Mouse (Mus musculus): Measurements from ENCODE around the gene Kcnip2. TPM values are rescaled to one million over a fixed set of nuclear protein-coding genes. Genes with fewer than 3 reads are reported as not detected.
A peak's percentile ranks its signal among the peaks of the same experiment; 100 is the strongest.

Kcnip2 gene
- polyA plus RNA-seq, 1 experiment from 2014 or later, result 3.9 TPM

GRCm38 (mm10) chr19:45781676-45782075, 34.2 kb downstream of the Kcnip2 start:
- peaks cover 24% of the 10 kb centered on the region for H3K4me1 ChIP-seq (ENCODE audit: control insufficient read depth, insufficient read depth, low read length)
- H3K4me3 ChIP-seq (replicated peaks; ENCODE audit: low read depth, low read length), result peak overlapping the region; percentile 100
- ATAC-seq (ENCODE audit: low FRiP score, low TSS enrichment), result no peak
- no peaks in the 10 kb centered on the region for H3K9me3 ChIP-seq (ENCODE audit: control insufficient read depth, low read length)
- H3K27me3 ChIP-seq (ENCODE audit: control insufficient read depth, insufficient read depth, low read length), result no peaks in the 10 kb centered on the region
- peak overlapping the region; percentile 58 for H3K4me2 ChIP-seq (ENCODE audit: low read length)
- H3K9ac ChIP-seq (replicated peaks; ENCODE audit: low read length), result no peak overlapping the region; the same call in 1 of the 2 replicates
- DNase-seq, result no peak
- no peak overlapping the region for H3K27ac ChIP-seq (replicated peaks; ENCODE audit: low read depth, low read length)
- peaks cover 29% of the 10 kb centered on the region for H3K36me3 ChIP-seq (ENCODE audit: control insufficient read depth, insufficient read depth, low read length)
- 59% methylated on average over 8 of the region's 8 CpGs for WGBS

- Histone ChIP-seq H3K27me3 (ENCODE audit: control insufficient read depth, insufficient read depth, low read length) (no peaks in the 10 kb centered on the region), H3K4me2 (ENCODE audit: low read length) (peak overlapping the region; percentile 58), H3K4me1 (ENCODE audit: control insufficient read depth, insufficient read depth, low read length) (peaks cover 24% of the 10 kb centered on the region), H3K9me3 (ENCODE audit: control insufficient read depth, low read length) (no peaks in the 10 kb centered on the region), H3K36me3 (ENCODE audit: control insufficient read depth, insufficient read depth, low read length) (peaks cover 42% of the 10 kb centered on the region), H3K4me3 (replicated peaks; ENCODE audit: low read depth, low read length) (peak overlapping the region; percentile 100; the same call in 1 of the 2 replicates), H3K27ac (replicated peaks; ENCODE audit: low read depth, low read length) (no peak overlapping the region), H3K9ac (replicated peaks; ENCODE audit: low read length) (0 out of 2 replicates have a peak overlapping the region, but pooled peaks have one; percentile 12)
- no peak for DNase-seq
- 86% methylated on average over 13 of the region's 13 CpGs for WGBS
- no peak for ATAC-seq (ENCODE audit: low FRiP score, low TSS enrichment)
Observed at GRCm38 (mm10) chr19:45780350-45780915, 35.4 kb downstream of the Kcnip2 start.

- Histone ChIP-seq H3K4me1 (ENCODE audit: control insufficient read depth, insufficient read depth, low read length) (peaks cover 6% of the 10 kb centered on the region), H3K9ac (replicated peaks; ENCODE audit: low read length) (no peak overlapping the region), H3K36me3 (ENCODE audit: control insufficient read depth, insufficient read depth, low read length) (peaks cover 87% of the 10 kb centered on the region), H3K4me3 (replicated peaks; ENCODE audit: low read depth, low read length) (no peak overlapping the region), H3K27ac (replicated peaks; ENCODE audit: low read depth, low read length) (no peak overlapping the region), H3K27me3 (ENCODE audit: control insufficient read depth, insufficient read depth, low read length) (no peaks in the 10 kb centered on the region), H3K4me2 (ENCODE audit: low read length) (no peak overlapping the region), H3K9me3 (ENCODE audit: control insufficient read depth, low read length) (no peaks in the 10 kb centered on the region)
- no peak for ATAC-seq (ENCODE audit: low FRiP score, low TSS enrichment)
- DNase-seq, result no peak
- 83% methylated on average over 2 of the region's 2 CpGs for WGBS
Observed at GRCm38 (mm10) chr19:45775486-45775885, 40.4 kb downstream of the Kcnip2 start.

GRCm38 (mm10) chr19:45771501-45771900, 44.4 kb downstream of the Kcnip2 start:
- Histone ChIP-seq H3K36me3 (ENCODE audit: control insufficient read depth, insufficient read depth, low read length) (peaks cover 94% of the 10 kb centered on the region), H3K4me2 (ENCODE audit: low read length) (no peak overlapping the region), H3K27ac (replicated peaks; ENCODE audit: low read depth, low read length) (no peak overlapping the region), H3K27me3 (ENCODE audit: control insufficient read depth, insufficient read depth, low read length) (no peaks in the 10 kb centered on the region), H3K9ac (replicated peaks; ENCODE audit: low read length) (no peak overlapping the region), H3K9me3 (ENCODE audit: control insufficient read depth, low read length) (no peaks in the 10 kb centered on the region), H3K4me3 (replicated peaks; ENCODE audit: low read depth, low read length) (no peak overlapping the region), H3K4me1 (ENCODE audit: control insufficient read depth, insufficient read depth, low read length) (no peaks in the 10 kb centered on the region)
- DNase-seq (no peak), ATAC-seq (ENCODE audit: low FRiP score, low TSS enrichment) (no peak)
- WGBS, result 97% methylated on average over 5 of the region's 5 CpGs

- no peak overlapping the region for H3K4me3 ChIP-seq (replicated peaks; ENCODE audit: low read depth, low read length)
- H3K36me3 ChIP-seq (ENCODE audit: control insufficient read depth, insufficient read depth, low read length), result peaks cover 95% of the 10 kb centered on the region
- no peak for ATAC-seq (ENCODE audit: low FRiP score, low TSS enrichment)
- WGBS, result 97% methylated on average over 3 of the region's 3 CpGs
- H3K4me2 ChIP-seq (ENCODE audit: low read length), result no peak overlapping the region
- H3K27ac ChIP-seq (replicated peaks; ENCODE audit: low read depth, low read length), result no peak overlapping the region
- H3K9ac ChIP-seq (replicated peaks; ENCODE audit: low read length), result no peak overlapping the region
- DNase-seq, result no peak
- no peaks in the 10 kb centered on the region for H3K9me3 ChIP-seq (ENCODE audit: control insufficient read depth, low read length)
- no peaks in the 10 kb centered on the region for H3K27me3 ChIP-seq (ENCODE audit: control insufficient read depth, insufficient read depth, low read length)
- no peaks in the 10 kb centered on the region for H3K4me1 ChIP-seq (ENCODE audit: control insufficient read depth, insufficient read depth, low read length)
Observed at GRCm38 (mm10) chr19:45760810-45761209, 55.1 kb downstream of the Kcnip2 start.

- 96% methylated on average over 5 of the region's 5 CpGs for WGBS
- Histone ChIP-seq H3K27me3 (ENCODE audit: control insufficient read depth, insufficient read depth, low read length) (no peaks in the 10 kb centered on the region), H3K9me3 (ENCODE audit: control insufficient read depth, low read length) (no peaks in the 10 kb centered on the region), H3K9ac (replicated peaks; ENCODE audit: low read length) (no peak overlapping the region), H3K4me3 (replicated peaks; ENCODE audit: low read depth, low read length) (no peak overlapping the region), H3K27ac (replicated peaks; ENCODE audit: low read depth, low read length) (no peak overlapping the region), H3K4me2 (ENCODE audit: low read length) (no peak overlapping the region), H3K4me1 (ENCODE audit: control insufficient read depth, insufficient read depth, low read length) (no peaks in the 10 kb centered on the region), H3K36me3 (ENCODE audit: control insufficient read depth, insufficient read depth, low read length) (peaks cover 95% of the 10 kb centered on the region)
- ATAC-seq (ENCODE audit: low FRiP score, low TSS enrichment) (no peak), DNase-seq (no peak)
Observed at GRCm38 (mm10) chr19:45758671-45759070, 57.2 kb downstream of the Kcnip2 start.

- no peak overlapping the region for H3K9ac ChIP-seq (replicated peaks; ENCODE audit: low read length)
- H3K36me3 ChIP-seq (ENCODE audit: control insufficient read depth, insufficient read depth, low read length), result peaks cover 75% of the 10 kb centered on the region
- WGBS, result 91% methylated on average over 3 of the region's 3 CpGs
- no peaks in the 10 kb centered on the region for H3K27me3 ChIP-seq (ENCODE audit: control insufficient read depth, insufficient read depth, low read length)
- no peak overlapping the region for H3K27ac ChIP-seq (replicated peaks; ENCODE audit: low read depth, low read length)
- no peak overlapping the region for H3K4me3 ChIP-seq (replicated peaks; ENCODE audit: low read depth, low read length)
- no peaks in the 10 kb centered on the region for H3K9me3 ChIP-seq (ENCODE audit: control insufficient read depth, low read length)
- H3K4me2 ChIP-seq (ENCODE audit: low read length), result no peak overlapping the region
- peaks cover 7% of the 10 kb centered on the region for H3K4me1 ChIP-seq (ENCODE audit: control insufficient read depth, insufficient read depth, low read length)
- ATAC-seq (ENCODE audit: low FRiP score, low TSS enrichment) (no peak), DNase-seq (no peak)
Observed at GRCm38 (mm10) chr19:45753551-45753950, 62.3 kb downstream of the Kcnip2 start.

- Histone ChIP-seq H3K36me3 (ENCODE audit: control insufficient read depth, insufficient read depth, low read length) (peaks cover 59% of the 10 kb centered on the region), H3K27ac (replicated peaks; ENCODE audit: low read depth, low read length) (no peak overlapping the region), H3K9me3 (ENCODE audit: control insufficient read depth, low read length) (no peaks in the 10 kb centered on the region), H3K4me2 (ENCODE audit: low read length) (no peak overlapping the region), H3K4me1 (ENCODE audit: control insufficient read depth, insufficient read depth, low read length) (peaks cover 11% of the 10 kb centered on the region), H3K27me3 (ENCODE audit: control insufficient read depth, insufficient read depth, low read length) (peaks cover 3% of the 10 kb centered on the region; the same call in 1 of the 2 replicates), H3K4me3 (replicated peaks; ENCODE audit: low read depth, low read length) (no peak overlapping the region), H3K9ac (replicated peaks; ENCODE audit: low read length) (no peak overlapping the region)
- DNase-seq, result no peak
- no peak for ATAC-seq (ENCODE audit: low FRiP score, low TSS enrichment)
- 94% methylated on average over 7 of the region's 7 CpGs for WGBS
Observed at GRCm38 (mm10) chr19:45751881-45752280, 64.0 kb downstream of the Kcnip2 start.

Data from midbrain, embryonic 14.5 days (tissue).